Mouse (Mus musculus): ENCODE data around the gene Podnl1. TPM values are rescaled to one million over a fixed set of nuclear protein-coding genes. Genes with fewer than 3 reads are reported as not detected.

Podnl1 gene
- 0.45 and 0.58 TPM in 2 replicates for polyA plus RNA-seq (2015; fragmentation: Nextera tagmentation; extraction: Ambion mirVana)

DNA sequence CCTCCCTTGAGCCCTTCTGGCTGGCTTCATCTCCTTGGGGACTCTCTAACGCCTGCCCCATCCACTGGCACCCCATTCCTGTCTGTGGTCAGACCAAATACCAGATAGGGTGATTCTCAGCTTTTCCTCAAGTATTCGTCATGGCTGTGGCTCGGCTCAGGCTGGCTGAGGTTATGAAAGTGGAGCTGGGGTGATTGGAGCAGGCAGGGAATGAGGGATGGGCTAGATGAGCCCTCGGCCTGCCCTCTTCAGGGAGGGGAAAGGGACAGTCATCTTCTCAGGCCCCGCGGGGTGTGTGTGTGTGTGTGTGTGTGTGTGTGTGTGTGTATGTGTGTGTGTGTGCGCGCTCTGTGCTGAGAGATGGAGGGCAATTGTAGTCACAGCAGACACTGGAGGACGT lies at the start of gene Podnl1:
TSS of gene Podnl1 (plus strand) at position 334 of the 400 bp plus-strand sequence.

DNA sequence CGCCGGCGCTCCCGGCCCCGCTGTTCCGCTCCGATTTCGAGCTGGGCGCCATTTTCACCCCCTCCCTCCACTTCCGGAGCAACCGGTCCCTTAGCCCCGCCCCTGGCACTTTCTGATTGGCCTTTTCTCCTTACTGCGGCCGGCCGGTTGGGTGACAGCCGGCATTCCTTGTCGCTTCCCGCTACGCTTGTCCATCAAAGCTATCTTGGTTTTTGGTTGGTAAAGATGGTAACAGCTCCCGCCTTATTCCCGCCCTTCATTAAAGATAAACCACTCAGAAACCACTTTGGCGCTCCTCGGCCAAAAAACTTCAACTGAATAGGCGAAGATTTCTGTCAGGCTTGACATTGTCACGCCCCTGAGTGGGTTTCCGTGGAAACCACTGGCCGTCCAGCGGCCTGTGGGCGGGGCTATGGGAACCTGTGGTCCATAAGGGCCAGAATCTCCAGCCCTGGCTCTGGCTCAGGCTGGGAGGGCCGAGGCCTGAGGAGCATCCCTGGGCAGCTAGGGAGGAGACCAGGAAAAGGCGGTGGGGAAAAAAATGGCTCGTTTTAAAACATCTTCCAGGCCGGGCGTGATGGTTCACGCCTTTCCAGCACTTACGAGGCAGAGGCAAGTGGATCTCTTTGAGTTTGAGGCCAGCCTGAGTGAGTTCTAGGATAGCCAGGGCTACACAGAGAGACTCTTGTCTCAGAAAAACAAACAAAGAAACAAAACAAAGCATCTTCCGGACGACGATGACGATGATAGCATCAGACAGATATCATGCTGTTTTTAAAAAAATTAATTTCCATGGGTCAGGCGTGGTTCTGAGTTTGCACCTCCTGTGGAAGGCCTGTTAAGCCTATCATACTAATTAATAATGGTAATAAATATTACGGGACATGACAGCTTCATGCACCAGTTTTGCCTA lies 20.8 kb upstream of the Podnl1 start, which contains the start of gene Dcaf15:
TSS of gene Dcaf15 (minus strand) at position 72 of the 913 bp plus-strand sequence.

DNA sequence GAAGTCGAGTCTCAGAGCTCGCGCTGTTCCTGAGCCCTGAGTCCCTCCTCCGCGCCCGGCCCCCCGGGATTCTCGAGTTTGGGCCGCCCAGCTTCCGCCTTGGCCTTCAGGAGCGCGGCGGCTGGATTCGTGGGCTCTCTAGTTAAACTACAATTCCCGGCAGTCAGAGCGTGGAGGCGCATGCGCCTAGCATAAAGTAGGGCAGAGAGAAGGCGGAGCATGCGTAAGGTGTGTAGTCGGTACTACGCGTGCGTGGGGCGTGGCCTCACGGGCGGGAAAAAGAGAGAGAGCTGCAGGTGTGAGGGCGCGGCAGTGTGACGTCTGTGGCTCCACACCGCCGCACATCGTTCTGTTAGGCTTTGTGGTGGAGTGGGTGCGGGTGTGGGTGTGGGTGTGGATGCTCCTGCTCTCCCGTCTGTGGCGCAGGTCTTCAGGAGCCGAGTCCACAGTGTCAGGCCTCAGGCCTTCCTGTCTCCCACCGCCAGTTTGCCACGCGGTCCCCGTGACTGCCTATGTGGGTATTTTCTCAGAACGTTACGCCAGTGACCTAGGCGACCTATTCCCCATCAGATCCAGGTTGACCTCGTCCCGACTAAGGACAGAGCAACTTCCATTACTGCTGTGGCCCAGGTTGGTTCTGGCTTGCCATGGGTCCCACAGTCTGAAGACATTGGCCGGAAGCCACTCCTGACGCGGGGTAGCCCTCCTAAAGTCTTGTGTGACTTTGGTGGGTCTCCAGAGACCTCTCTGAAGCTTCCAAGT lies 22.2 kb downstream of the Podnl1 start, which contains the start of the genes Cc2d1a and 4930432K21Rik:
TSS of gene Cc2d1a (minus strand) at position 168 of the 762 bp plus-strand sequence.
TSS of gene 4930432K21Rik (plus strand) at position 257 of the 762 bp plus-strand sequence.

MicroRNAs encoded within 50 kb of the gene (microRNA counts, 519-probe panel; counts per million panel counts)
- microRNA mmu-miR-181c (4,376 counts per million, percentile 43 among the panel's probes with 10 or more counts), microRNA mmu-miR-709 (4,366 counts per million, percentile 42 among the panel's probes with 10 or more counts)

Small RNA genes lying within 50 kb of the gene (microRNA-seq; reads per million reads assigned to microRNA genes)
- not detected for gene Gm25110
- gene Mir181c: 9,718 reads per million, percentile 96 among the genes with 10 or more reads in this experiment
- gene Mir181d: 4,906 reads per million, percentile 91 among the genes with 10 or more reads in this experiment
- not detected for gene Mir709

Other genes starting within 250 kb of the Podnl1 start
- 70.5 and 78.1 TPM in 2 replicates for gene Adgrl1, start 225.9 kb upstream of the Podnl1 start, polyA plus RNA-seq (2015; fragmentation: Nextera tagmentation; extraction: Ambion mirVana)
- 0.45 and 0.80 TPM in 2 replicates for gene Gm10644, start 170.8 kb upstream of the Podnl1 start, polyA plus RNA-seq (2015; fragmentation: Nextera tagmentation; extraction: Ambion mirVana)
- 5.1 and 6.2 TPM in 2 replicates for gene Asf1b, start 170.5 kb upstream of the Podnl1 start, polyA plus RNA-seq (2015; fragmentation: Nextera tagmentation; extraction: Ambion mirVana)
- gene Prkaca, start 153.0 kb upstream of the Podnl1 start, polyA plus RNA-seq (2015; fragmentation: Nextera tagmentation; extraction: Ambion mirVana): 289 and 303 TPM in 2 replicates
- gene Samd1, start 128.3 kb upstream of the Podnl1 start, polyA plus RNA-seq (2015; fragmentation: Nextera tagmentation; extraction: Ambion mirVana): 8.0 and 8.7 TPM in 2 replicates
- 1.3 and 1.5 TPM in 2 replicates for gene 1700067K01Rik, start 124.5 kb upstream of the Podnl1 start, polyA plus RNA-seq (2015; fragmentation: Nextera tagmentation; extraction: Ambion mirVana)
- 2.6 and 3.0 TPM in 2 replicates for gene 2210011C24Rik, start 113.8 kb upstream of the Podnl1 start, polyA plus RNA-seq (2015; fragmentation: Nextera tagmentation; extraction: Ambion mirVana)
- gene Palm3, start 104.5 kb upstream of the Podnl1 start, polyA plus RNA-seq (2015; fragmentation: Nextera tagmentation; extraction: Ambion mirVana): 12.8 and 16.2 TPM in 2 replicates
- 0.52 and 0.72 TPM in 2 replicates for gene Il27ra, start 83.4 kb upstream of the Podnl1 start, polyA plus RNA-seq (2015; fragmentation: Nextera tagmentation; extraction: Ambion mirVana)
- 0.95 and 2.0 TPM in 2 replicates for gene Rln3, start 81.0 kb upstream of the Podnl1 start, polyA plus RNA-seq (2015; fragmentation: Nextera tagmentation; extraction: Ambion mirVana)
- 1.7 and 1.9 TPM in 2 replicates for gene Gm10643, start 60.9 kb upstream of the Podnl1 start, polyA plus RNA-seq (2015; fragmentation: Nextera tagmentation; extraction: Ambion mirVana)
- 6.2 and 8.1 TPM in 2 replicates for gene Rfx1, start 59.2 kb upstream of the Podnl1 start, polyA plus RNA-seq (2015; fragmentation: Nextera tagmentation; extraction: Ambion mirVana)
- gene Dcaf15, start 21.2 kb upstream of the Podnl1 start, polyA plus RNA-seq (2015; fragmentation: Nextera tagmentation; extraction: Ambion mirVana): 15.6 and 19.1 TPM in 2 replicates
- gene Cc2d1a, start 21.9 kb downstream of the Podnl1 start, polyA plus RNA-seq (2015; fragmentation: Nextera tagmentation; extraction: Ambion mirVana): 44.4 and 54.6 TPM in 2 replicates
- 2.1 and 3.0 TPM in 2 replicates for gene 4930432K21Rik, start 22.0 kb downstream of the Podnl1 start, polyA plus RNA-seq (2015; fragmentation: Nextera tagmentation; extraction: Ambion mirVana)
- gene Nanos3, start 59.2 kb downstream of the Podnl1 start, polyA plus RNA-seq (2015; fragmentation: Nextera tagmentation; extraction: Ambion mirVana): 14.3 and 16.5 TPM in 2 replicates
- 6.6 and 7.5 TPM in 2 replicates for gene Zswim4, start 111.1 kb downstream of the Podnl1 start, polyA plus RNA-seq (2015; fragmentation: Nextera tagmentation; extraction: Ambion mirVana)
- 319 and 349 TPM in 2 replicates for gene D8Ertd738e, start 123.7 kb downstream of the Podnl1 start, polyA plus RNA-seq (2015; fragmentation: Nextera tagmentation; extraction: Ambion mirVana)
- gene Mri1, start 131.3 kb downstream of the Podnl1 start, polyA plus RNA-seq (2015; fragmentation: Nextera tagmentation; extraction: Ambion mirVana): 54.0 and 57.9 TPM in 2 replicates
- 18.1 and 20.6 TPM in 2 replicates for gene Ccdc130, start 144.4 kb downstream of the Podnl1 start, polyA plus RNA-seq (2015; fragmentation: Nextera tagmentation; extraction: Ambion mirVana)